Mouse (Mus musculus) layer of hippocampus, postnatal 36 days (tissue): ENCODE measurements around the gene Slc25a12. TPM values are rescaled to one million over a fixed set of nuclear protein-coding genes. Genes with fewer than 3 reads are reported as not detected.
A peak's percentile ranks its signal among the peaks of the same experiment; 100 is the strongest.

Experiments
- DNase-seq, 2 experiments: peaks; one replicate each; pipeline ENCODE4 v3.0.0; 2022
- total RNA-seq, 2 experiments: library from RNA; stranded (reverse); gene quantifications; 2 replicates each; pipeline ENCODE4 v1.2.3; 2021

Slc25a12 gene
- total RNA-seq, 2 experiments from 2014 or later = 155 to 160 TPM

- DNase-seq = no peak
Measured at GRCm38 (mm10) chr2:71304821-71305220, 62.7 kb downstream of the Slc25a12 start.

DNA sequence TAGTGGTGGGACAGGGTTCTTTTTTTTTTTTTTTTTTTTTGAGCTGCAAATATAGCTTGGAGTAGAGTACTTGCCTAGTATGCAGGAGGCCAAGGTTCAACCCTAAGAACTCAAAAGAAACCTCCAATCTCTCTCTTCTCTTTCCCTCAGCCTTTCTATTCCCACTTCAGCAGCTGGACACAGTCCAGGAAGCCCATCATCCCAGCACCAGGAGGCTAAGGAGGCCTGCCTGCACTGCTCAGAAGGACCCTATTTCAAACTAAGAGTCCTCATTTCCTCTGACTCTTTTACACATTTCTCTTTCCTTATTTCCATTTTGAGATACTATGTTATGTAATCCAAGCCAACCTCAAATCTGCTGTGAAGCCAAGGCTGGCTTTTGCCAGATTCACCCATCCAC, 64.3 kb downstream of the Slc25a12 start:
- no peak for DNase-seq

GRCm38 (mm10) chr2:71302156-71302663, 65.3 kb downstream of the Slc25a12 start:
- no peak for DNase-seq

DNA sequence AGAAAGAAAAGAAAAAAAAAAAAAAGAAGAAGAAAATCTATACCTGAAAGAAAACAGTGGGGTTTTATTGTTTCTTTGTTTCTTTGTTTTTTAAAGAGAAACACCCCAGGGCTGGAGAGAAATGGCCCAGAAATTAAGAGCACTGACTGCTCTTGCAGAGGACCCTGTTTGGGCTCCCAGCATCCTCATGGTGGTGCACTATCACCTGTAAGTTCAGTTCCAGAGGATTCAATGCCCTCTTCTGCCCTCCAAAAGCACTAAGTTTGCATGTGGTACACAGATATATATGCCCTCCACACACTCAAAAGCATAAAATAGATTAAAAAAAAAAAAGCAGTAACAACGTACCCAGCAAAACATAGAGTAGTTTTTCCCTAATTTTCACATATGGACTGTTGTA, 68.8 kb downstream of the Slc25a12 start:
- DNase-seq = no peak

DNA sequence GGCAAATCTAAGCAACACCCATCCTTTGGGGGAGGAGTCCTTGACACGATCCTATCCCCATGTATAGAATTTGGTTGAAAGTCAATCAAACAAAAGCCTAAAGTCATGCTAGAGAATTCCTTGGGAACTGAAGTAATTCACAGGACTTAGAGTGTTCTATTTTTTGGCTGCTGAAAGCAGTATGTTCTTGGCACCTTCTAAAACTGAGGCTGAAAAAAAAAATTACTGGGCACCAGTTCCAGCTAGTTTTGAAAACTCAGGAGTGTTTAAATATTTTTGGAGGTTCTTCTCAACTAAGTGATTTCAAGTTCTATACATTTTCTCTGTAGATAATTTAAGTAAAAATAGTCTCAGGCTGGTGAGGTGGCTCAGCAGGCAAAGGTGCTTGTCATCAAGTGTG, 70.0 kb downstream of the Slc25a12 start:
- DNase-seq = no peak

DNA sequence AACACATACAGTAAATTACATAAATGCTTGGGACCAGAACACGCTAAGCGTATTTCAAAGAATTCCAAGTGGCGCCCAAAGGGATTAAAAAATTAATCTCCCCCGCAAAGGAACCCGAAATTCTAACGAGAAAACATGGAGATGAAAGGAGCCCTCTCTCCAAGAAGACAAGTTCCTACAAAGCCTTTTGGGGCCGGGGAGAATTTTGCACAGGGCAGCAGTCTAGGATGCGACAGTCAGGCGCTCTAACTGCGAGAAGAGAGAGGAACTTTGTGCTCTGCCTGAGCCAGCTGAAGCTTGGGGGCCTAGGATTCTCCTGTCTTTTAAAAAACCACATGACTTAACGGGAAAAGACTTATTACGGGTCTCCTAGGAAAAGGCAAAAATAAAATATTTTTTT, 71.7 kb downstream of the Slc25a12 start:
- no peak for DNase-seq

GRCm38 (mm10) chr2:71294489-71294888, 73.1 kb downstream of the Slc25a12 start:
- DNase-seq = no peak

- no peak for DNase-seq
Measured at GRCm38 (mm10) chr2:71293983-71294382, 73.6 kb downstream of the Slc25a12 start.

GRCm38 (mm10) chr2:71291566-71291965, 76.0 kb downstream of the Slc25a12 start:
- no peak for DNase-seq

GRCm38 (mm10) chr2:71290107-71290775, 77.3 kb downstream of the Slc25a12 start:
- DNase-seq = peak; percentile 53 to 57

DNA sequence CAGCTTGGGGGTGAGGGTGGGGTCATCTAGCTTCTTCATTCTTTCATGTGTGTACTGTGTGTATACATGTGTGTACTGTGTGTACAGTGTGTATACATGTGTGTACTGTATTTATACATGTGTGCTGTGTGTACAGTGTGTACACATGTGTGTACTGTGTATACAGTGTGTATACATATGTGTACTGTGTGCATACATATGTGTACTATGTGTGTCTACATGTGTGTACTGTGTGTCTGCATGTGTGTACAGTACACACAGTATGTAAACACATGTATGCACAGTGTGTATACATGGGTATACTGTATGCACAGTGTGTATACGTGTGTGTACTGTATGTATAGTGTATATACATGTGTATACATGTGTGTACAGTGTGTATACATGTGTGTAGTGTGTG, 85.6 kb downstream of the Slc25a12 start:
- DNase-seq = no peak

- DNase-seq = no peak
Measured at GRCm38 (mm10) chr2:71278791-71279775, 88.5 kb downstream of the Slc25a12 start.

- DNase-seq = no peak
Measured at GRCm38 (mm10) chr2:71275734-71276133, 91.8 kb downstream of the Slc25a12 start.

GRCm38 (mm10) chr2:71273955-71274679, 93.4 kb downstream of the Slc25a12 start:
- DNase-seq = no peak

DNA sequence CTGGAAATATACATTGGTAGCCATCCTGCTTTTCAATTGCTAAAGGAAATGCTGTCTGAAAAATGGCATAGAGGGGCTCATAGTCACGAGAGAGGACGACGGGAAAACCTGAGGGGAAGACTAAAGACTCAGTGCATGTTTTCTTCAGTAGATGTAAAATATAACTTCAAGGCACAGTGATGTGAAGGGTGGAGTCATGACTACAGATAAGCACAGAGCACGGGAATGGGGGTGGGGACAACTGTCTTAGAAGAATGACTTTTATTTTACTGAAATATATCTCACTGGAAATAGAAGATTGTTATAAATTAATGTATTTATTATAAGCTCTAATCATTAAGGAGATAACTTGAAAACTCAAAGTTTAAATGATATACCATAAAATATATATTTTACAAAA, 97.5 kb downstream of the Slc25a12 start:
- no peak for DNase-seq

- no peak for DNase-seq
Measured at GRCm38 (mm10) chr2:71269332-71269731, 98.2 kb downstream of the Slc25a12 start.

GRCm38 (mm10) chr2:71268691-71269090, 98.9 kb downstream of the Slc25a12 start:
- no peak for DNase-seq

DNA sequence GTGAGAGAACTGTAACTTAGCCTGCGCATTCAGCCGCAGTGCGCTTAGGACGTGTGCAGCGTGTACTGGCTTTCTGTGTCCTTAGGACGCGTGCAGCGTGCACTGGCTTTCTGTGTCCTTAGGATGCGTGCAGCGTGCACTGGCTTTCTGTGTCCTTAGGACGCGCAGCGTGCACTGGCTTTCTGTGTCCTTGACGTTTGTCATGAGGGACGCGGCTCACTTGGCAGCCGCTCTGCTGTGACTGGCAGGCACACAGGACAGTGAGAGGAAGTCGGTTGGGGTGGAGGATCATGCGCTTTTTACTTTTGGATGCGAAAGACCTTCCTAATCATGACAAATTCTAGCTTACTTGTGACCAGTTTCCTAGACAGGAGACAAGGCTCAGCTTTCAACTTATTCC, 103.0 kb downstream of the Slc25a12 start:
- DNase-seq = no peak

DNA sequence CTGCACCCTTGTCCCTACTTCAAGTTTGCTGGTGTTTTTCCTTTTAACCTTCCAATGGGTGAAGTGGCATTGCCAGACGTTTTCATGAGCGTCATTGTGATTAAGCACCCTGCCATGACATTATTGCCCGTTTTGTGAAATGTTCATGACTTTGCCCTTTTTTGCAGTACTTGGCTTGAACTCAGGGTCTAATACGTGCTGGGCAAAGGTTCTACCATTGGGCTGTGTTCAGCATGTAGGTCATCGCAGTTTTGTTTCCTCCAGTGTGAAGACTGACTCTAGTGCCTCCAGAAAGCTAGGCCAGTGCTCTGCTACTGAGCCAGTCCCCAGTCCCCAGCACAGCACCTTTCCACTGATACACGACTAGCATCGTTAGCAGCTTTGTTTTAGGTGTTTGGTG, 111.0 kb downstream of the Slc25a12 start:
- DNase-seq = no peak

- no peak for DNase-seq
Measured at GRCm38 (mm10) chr2:71254836-71255235, 112.7 kb downstream of the Slc25a12 start.

- DNase-seq = no peak
Measured at GRCm38 (mm10) chr2:71250841-71251240, 116.7 kb downstream of the Slc25a12 start.

DNA sequence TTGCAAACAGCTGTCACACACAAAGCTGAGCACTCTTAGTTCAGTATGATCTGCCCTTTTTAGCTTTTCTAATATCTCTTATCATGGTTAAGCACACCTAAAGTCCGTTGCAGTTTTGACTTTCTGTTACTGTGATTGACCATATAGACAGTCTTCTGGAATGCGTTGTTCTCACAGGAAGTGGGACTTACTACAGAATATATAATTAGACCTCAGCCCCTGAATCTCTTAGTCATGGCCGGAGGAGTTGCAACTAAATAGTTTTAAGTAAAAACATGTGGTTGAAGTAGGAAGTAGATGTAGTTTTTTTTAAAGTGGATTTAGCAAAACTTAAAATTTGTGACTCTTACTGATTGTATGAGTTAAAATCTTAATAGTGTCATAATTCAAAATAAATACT, 119.5 kb downstream of the Slc25a12 start:
- DNase-seq = no peak

DNA sequence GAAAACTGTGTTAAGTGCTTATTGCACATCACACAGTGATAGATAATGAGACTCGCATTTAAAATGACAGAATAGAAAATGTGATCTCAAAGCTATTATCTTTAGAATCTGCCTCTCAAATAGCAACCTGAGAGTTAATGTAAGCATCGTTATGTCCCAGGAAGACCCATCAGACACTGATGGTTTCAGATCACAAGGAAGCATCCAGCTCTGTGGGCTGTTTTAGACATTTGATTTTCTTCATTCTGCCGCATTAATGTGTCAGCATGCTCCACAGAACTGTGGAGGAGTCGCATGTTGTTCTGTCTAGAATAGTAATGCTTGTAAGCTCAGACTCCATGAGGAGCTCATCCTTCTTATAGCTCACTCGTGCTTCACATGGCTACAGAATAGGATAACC, 121.5 kb downstream of the Slc25a12 start:
- no peak for DNase-seq
